14 mouse cellular contexts compared by ENCODE assay signal in the genomic region with DNA sequence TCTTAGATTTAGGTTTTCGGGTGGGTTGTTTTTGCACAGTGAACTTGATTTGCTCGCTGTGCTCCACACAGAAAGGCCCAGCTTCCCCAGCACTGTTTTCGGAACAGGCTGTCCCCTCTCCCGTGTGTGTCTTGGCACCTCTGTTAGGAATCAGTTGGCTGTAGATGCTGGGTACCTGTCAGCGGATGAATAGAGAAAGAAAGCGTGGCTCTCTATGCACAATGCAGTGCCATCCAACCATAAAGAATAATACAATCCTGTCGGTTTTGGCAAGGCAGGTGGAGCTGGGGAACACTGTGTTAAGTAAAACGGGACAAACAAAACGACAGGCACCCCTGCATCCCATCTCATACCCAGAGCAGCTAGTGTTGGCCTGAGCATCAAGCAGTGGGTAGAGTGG.
DNase-seq lines count a peak whose midpoint lies in the region.
"Had no signal": no experiment of that assay in that cellular context is flagged by ENCODE, and none has a peak within 500 bp of the region (broad histone marks: within the 10 kb centered on the region; RNA-seq: fewer than 3 reads in every experiment).

No protein-coding gene starts in this region.

- DNase-seq in heart, postnatal 25 days (ENCODE audit: low spot score): peak; percentile 18
- DNase-seq in heart, adult 8-10 months (ENCODE audit: low spot score): no peak
- DNase-seq in cerebellum, adult 11-12 months: peak; percentile 84
- peak; percentile 84 for DNase-seq in cerebellum, adult 9-10 months
- peak; percentile 40 to 66 for DNase-seq in cerebellum, postnatal 36 days
- no peak for DNase-seq in frontal cortex, postnatal 10 days (ENCODE audit: low spot score in 2 of 2)
- DNase-seq in retina, embryonic 14.5 days (ENCODE audit: low spot score): no peak
- DNase-seq: adrenal gland, adult 8-10 months; gastrocnemius, postnatal 25 days; kidney, adult 9 months; kidney, postnatal 10 days; layer of hippocampus, adult 9-11 months; lung, postnatal 36 days; thymus, postnatal 4 days had no signal

- intact Hi-C loops in heart, postnatal 25 days (cut with DNase I): no loop called here

Comparison
In these comparisons a context has a peak if more than half of its experiments do, and no peak if none do; other contexts are left out.
1. DNase-seq: peak in heart, postnatal 25 days (single experiment), cerebellum, adult 11-12 months (single experiment), cerebellum, adult 9-10 months (single experiment) and cerebellum, postnatal 36 days (2 of 2); none in heart, adult 8-10 months (single experiment), frontal cortex, postnatal 10 days (0 of 2) and retina, embryonic 14.5 days (single experiment).